Mouse (Mus musculus) 3T3-L1 (cell line): ENCODE results near the gene Crygb.
"Not testable (repeated sequence)": the region's sequence is repeated elsewhere in the genome, so short reads cannot be mapped to it uniquely, and the experiment has no call there.

Source experiments
- DNase-seq: peaks from one replicate; pipeline ENCODE4 v3.0.0-alpha.2; 2015; ENCODE audit warnings: low read depth, low spot score

Gene Crygb

DNA sequence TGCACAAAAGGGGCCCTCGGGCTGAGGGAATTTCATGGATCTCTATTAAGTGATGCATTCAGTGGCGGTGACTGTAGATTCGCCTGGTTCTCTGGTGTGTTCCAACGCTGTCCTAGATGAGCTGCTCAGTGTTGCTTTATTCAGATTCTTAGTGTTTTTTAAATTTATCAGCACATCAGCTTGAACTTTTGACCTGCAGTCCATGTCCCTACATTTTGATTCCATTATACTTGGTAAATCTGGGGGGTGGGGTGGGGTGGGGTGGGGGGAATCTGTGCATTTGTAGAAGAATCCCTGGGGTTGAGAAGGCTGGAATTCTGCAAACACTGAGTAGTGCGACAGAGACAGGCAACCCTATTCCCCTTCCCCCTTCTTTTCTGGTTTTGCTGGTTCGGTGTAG lies 8.5 kb downstream of the Crygb start, which contains the start of gene Crygc:
Gene Crygc (minus strand): TSS at position 101 of the 400 bp plus-strand sequence.
- DNase-seq: no peak

GRCm38 (mm10) chr1:65067842-65068241 lies 14.2 kb downstream of the Crygb start:
- no peak for DNase-seq

DNA sequence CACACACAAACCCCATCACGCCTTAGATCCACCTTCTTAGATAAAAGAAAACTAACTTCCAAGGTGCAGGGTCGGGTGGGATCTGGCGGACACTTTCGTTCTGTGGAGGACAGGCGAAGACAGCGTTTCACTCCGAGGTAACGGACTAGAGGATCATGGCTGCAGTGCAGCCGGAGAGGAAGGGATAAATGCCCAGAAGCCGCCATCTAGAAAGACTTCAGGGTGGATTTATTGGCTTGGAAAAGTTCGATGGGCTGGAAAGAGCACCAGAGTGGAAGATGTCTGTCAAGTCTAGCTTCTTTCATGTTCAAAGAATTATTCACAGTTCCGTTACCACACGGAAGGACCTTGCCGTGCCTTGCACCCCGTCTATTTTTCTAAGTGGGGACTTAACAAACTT lies 17.9 kb downstream of the Crygb start:
- no peak for DNase-seq

GRCm38 (mm10) chr1:65063352-65063751 lies 18.7 kb downstream of the Crygb start, which contains the start of gene Crygd:
Crygd (minus strand) TSS chr1:65063452.
- no peak for DNase-seq

DNA sequence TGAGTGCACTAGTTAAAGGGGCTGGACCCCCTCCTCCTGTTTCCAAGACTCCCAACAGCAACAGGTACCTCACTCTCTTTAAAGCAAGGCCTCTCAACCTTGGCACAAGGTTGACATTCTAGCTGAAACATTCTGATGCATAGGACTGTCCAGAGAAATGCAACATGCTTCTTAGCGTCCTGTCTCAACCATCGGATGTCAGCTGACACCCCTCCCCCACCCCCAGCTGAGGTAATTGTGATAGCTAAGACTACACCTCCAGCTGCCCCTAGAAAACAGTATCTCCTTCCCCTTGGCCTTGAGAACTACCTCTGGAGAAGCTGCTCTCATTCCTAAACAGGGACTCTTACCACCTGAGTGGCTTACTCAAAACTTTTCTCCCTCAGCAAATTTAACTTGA lies 29.9 kb downstream of the Crygb start:
- DNase-seq: no peak

- peak; percentile 18 for DNase-seq
Measured at GRCm38 (mm10) chr1:65051696-65052095, 30.4 kb downstream of the Crygb start.

- not testable (repeated sequence) for DNase-seq
Measured at GRCm38 (mm10) chr1:65050952-65051351, 31.1 kb downstream of the Crygb start, which contains the start of gene Cryge. Cryge (minus strand) TSS chr1:65051149.

- DNase-seq: peak; percentile 18
Measured at GRCm38 (mm10) chr1:65048781-65049180, 33.3 kb downstream of the Crygb start.

DNA sequence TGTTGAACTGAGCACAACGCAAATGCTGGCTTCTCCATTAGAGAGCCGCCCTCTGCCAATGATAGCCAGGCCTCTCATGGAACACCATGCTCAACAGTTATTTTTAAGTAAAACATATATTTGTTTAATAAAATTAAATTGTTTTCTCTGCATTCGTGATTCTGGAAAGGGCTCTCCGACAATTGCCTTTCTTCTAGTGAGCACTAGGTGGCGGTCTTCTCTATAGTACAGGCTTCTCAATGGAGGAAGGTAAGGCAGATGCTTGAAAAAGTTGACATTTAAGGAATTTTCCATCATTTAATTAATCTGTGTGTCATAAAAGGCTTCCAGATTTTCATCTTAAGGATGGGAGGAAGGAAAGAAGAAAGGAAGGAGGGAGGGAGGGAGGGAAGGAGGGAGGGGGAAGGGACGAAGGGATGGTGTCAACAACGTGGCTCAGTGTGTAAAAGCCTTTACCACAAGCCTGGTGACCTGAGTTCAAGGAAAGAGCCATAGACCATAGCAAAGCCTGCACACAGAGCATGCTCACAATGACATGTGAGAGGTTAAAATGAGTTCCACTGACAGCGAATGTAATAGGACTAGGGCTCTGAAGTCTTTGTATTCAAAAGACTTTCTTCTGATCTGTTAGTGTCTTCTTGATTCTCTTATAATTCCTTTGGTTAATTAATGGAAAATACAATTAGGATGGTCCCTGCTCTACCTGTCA lies 35.5 kb downstream of the Crygb start:
- peak; percentile 76 for DNase-seq

GRCm38 (mm10) chr1:65043433-65043832 lies 38.7 kb downstream of the Crygb start:
- no peak for DNase-seq

GRCm38 (mm10) chr1:65041837-65042236 lies 40.3 kb downstream of the Crygb start:
- DNase-seq: peak; percentile 36

GRCm38 (mm10) chr1:65040806-65041205 lies 41.3 kb downstream of the Crygb start:
- no peak for DNase-seq

GRCm38 (mm10) chr1:65039679-65040078 lies 42.4 kb downstream of the Crygb start:
- no peak for DNase-seq

- DNase-seq: no peak
Measured at GRCm38 (mm10) chr1:65037542-65037941, 44.5 kb downstream of the Crygb start.

- DNase-seq: no peak
Measured at GRCm38 (mm10) chr1:65035513-65035912, 46.6 kb downstream of the Crygb start.

DNA sequence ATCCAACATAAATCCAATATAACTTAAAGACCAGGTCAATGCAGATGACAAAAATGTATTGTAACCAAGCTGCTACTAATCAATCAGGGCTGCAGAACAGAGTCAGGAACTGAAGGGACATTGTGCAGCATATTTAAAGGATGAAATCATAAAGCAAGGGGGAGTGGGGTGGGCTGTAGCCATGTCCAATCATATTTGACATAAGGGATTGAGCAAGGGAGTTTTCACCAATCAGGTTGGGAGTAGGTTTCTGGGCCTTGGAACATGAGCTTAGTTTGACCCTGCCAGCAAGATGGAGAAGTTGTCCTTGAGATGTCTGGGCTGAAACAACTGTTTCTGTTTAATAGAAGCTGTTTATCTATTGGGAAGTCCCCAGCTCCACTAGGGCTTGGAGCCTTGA lies 49.4 kb downstream of the Crygb start, which contains the start of gene Akr1cl:
Gene Akr1cl (minus strand): TSS at position 119 of the 400 bp plus-strand sequence.
- DNase-seq: peak; percentile 20
